Mouse (Mus musculus) T-helper 17 cell (primary cell): ENCODE data around the gene Larp1b.

Experiments used
- in situ Hi-C, 2 experiments: fragments of 300-600 bp; cut with MboI, MseI; formaldehyde crosslinking; loops; 1 replicate in 1 of 2; 2 replicates in 1 of 2; pipeline ENCODE4 v1.15.1; 2025; ENCODE audit warnings: high pct_unique_total_duplicates in 2 of 2

Larp1b gene

GRCm38 (mm10) chr3:40949170-40949902, at the start of gene Larp1b:
Larp1b (plus strand) TSS chr3:40949828.
- in situ Hi-C loops = loop anchor here in 1 of 2 experiments (10.0 kb wide), 1 partner anchor 55 kb away; no protein-coding TSS in a partner anchor

GRCm38 (mm10) chr3:40902443-40902842, 47.2 kb upstream of the Larp1b start, which contains the start of gene 1700034I23Rik:
1700034I23Rik (minus strand) TSS chr3:40902543.
- in situ Hi-C loops = loop anchor here in 1 of 2 experiments (5.0 kb wide), 1 partner anchor 45 kb away; no protein-coding TSS in a partner anchor

- in situ Hi-C loops = no loop called here
These were observed 11.4 kb upstream of the Larp1b start for GRCm38 (mm10) chr3:40938189-40938588.

GRCm38 (mm10) chr3:40938592-40938991, 11.0 kb upstream of the Larp1b start:
- in situ Hi-C loops = no loop called here

GRCm38 (mm10) chr3:40939019-40939418, 10.6 kb upstream of the Larp1b start:
- in situ Hi-C loops = no loop called here

GRCm38 (mm10) chr3:40949903-40950600, 424 bp downstream of the Larp1b start:
- in situ Hi-C loops = loop anchor here in 1 of 2 experiments (10.0 kb wide), 2 partner anchors 55 to 405 kb away; no protein-coding TSS in a partner anchor

GRCm38 (mm10) chr3:40950601-40951201, 1.1 kb downstream of the Larp1b start:
- in situ Hi-C loops = loop anchor here in 1 of 2 experiments (10.0 kb wide), 1 partner anchor 406 kb away; no protein-coding TSS in a partner anchor

- in situ Hi-C loops = loop anchor here in 1 of 2 experiments (10.0 kb wide), 1 partner anchor 407 kb away; no protein-coding TSS in a partner anchor
These were observed 1.7 kb downstream of the Larp1b start for GRCm38 (mm10) chr3:40951365-40951764.

GRCm38 (mm10) chr3:40952606-40953005, 3.0 kb downstream of the Larp1b start:
- in situ Hi-C loops = loop anchor here in 1 of 2 experiments (10.0 kb wide), 1 partner anchor 408 kb away; no protein-coding TSS in a partner anchor

- in situ Hi-C loops = loop anchor here in 1 of 2 experiments (10.0 kb wide), 1 partner anchor 410 kb away; no protein-coding TSS in a partner anchor
These were observed 5.2 kb downstream of the Larp1b start for GRCm38 (mm10) chr3:40954792-40955191.

GRCm38 (mm10) chr3:40958831-40959230, 9.2 kb downstream of the Larp1b start:
- in situ Hi-C loops = loop anchor here in 1 of 2 experiments (10.0 kb wide), 1 partner anchor 414 kb away; no protein-coding TSS in a partner anchor

GRCm38 (mm10) chr3:40980758-40981157, 31.1 kb downstream of the Larp1b start:
- in situ Hi-C loops = loop anchor here in 1 of 2 experiments (25.0 kb wide), 1 partner anchor 443 kb away; the partner anchor contains the start of gene Intu

GRCm38 (mm10) chr3:40987539-40987938, 37.9 kb downstream of the Larp1b start:
- in situ Hi-C loops = loop anchor here in 1 of 2 experiments (25.0 kb wide), 1 partner anchor 450 kb away; the partner anchor contains the start of gene Intu

- in situ Hi-C loops = loop anchor here in 1 of 2 experiments (25.0 kb wide), 1 partner anchor 451 kb away; the partner anchor contains the start of gene Intu
These were observed 39.1 kb downstream of the Larp1b start for GRCm38 (mm10) chr3:40988722-40989121.

- in situ Hi-C loops = loop anchor here in 1 of 2 experiments (25.0 kb wide), 1 partner anchor 454 kb away; the partner anchor contains the start of gene Intu
These were observed 41.9 kb downstream of the Larp1b start for GRCm38 (mm10) chr3:40991541-40991940.

GRCm38 (mm10) chr3:40995161-40995560, 45.5 kb downstream of the Larp1b start:
- in situ Hi-C loops = loop anchor here in 1 of 2 experiments (25.0 kb wide), 1 partner anchor 458 kb away; the partner anchor contains the start of gene Intu

- in situ Hi-C loops = no loop called here
These were observed 59.7 kb downstream of the Larp1b start for GRCm38 (mm10) chr3:41009315-41009714.

GRCm38 (mm10) chr3:41009990-41010389, 60.4 kb downstream of the Larp1b start:
- in situ Hi-C loops = no loop called here

- in situ Hi-C loops = no loop called here
These were observed 61.1 kb downstream of the Larp1b start for GRCm38 (mm10) chr3:41010701-41011100.

- in situ Hi-C loops = no loop called here
These were observed 62.8 kb downstream of the Larp1b start for GRCm38 (mm10) chr3:41012451-41012850.

GRCm38 (mm10) chr3:41014946-41015345, 65.3 kb downstream of the Larp1b start:
- in situ Hi-C loops = no loop called here
